Mouse (Mus musculus): ENCODE data around the gene Gpr84.

DNA sequence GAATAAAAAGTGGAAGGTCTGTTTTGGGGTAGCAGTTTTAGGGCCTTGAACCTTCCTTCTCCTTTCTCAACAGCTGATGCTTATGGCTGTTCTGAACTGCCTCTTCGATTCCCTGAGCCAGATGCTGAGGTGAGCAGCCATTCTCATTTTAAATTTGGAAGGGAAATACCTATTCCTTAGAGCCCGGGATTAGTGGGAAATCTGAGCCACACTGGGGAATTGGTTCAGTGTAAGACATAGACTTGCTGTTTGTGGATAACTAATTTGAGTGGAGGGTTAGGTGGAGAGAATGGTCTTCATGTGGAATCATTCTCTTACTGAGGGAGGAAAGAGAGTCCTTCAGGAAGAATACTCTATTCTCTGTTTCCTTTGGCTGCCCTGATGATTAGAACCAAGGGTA is 15.8 kb downstream of the Gpr84 start:
- no peak for TF ChIP-seq POLR2A (IDR thresholded peaks at IDR 0.05; ENCODE audit: low read depth, low read length)
- TF ChIP-seq CTCF (conservative IDR thresholded peaks at IDR 0.05; ENCODE audit: insufficient read depth, insufficient read length, low read depth, low read length), result no peak

All from kidney, adult 2 months (tissue).